Mouse (Mus musculus) kidney, embryonic 14.5 days (tissue): Measurements from ENCODE around the gene Kalrn. TPM values are rescaled to one million over a fixed set of nuclear protein-coding genes. Genes with fewer than 3 reads are reported as not detected.
A peak's percentile ranks its signal among the peaks of the same experiment; 100 is the strongest.

Experiments
- ATAC-seq: fragments of 200-750 bp; cut with Nextera tagmentation; 2 replicates; pipeline ENCODE4 v1.8.0; 2017; ENCODE audit warnings: moderate number of reproducible peaks, mild to moderate bottlenecking, moderate TSS enrichment, moderate library complexity; ENCODE audit not compliant: low FRiP score, low TSS enrichment
- H3K27ac ChIP-seq: fragments of 300-500 bp; sonication (generic); 2 replicates; pipeline ENCODE4 v1.5.1; 2014; ENCODE audit warnings: low read depth, mild to moderate bottlenecking, low read length, moderate library complexity, mixed read lengths
- H3K27me3 ChIP-seq: fragments of 300-500 bp; sonication (generic); 2 replicates; pipeline ENCODE4 v1.6.1; 2014; ENCODE audit warnings: mild to moderate bottlenecking, low read length; ENCODE audit not compliant: control insufficient read depth, insufficient read depth
- H3K36me3 ChIP-seq: fragments of 300-500 bp; sonication (generic); 2 replicates; pipeline ENCODE4 v1.6.1; 2014; ENCODE audit warnings: low read length, mixed read lengths; ENCODE audit not compliant: control insufficient read depth, insufficient read depth
- H3K4me1 ChIP-seq: fragments of 300-500 bp; sonication (generic); 2 replicates; pipeline ENCODE4 v1.6.1; 2014; ENCODE audit warnings: low read length, mixed read lengths; ENCODE audit not compliant: control insufficient read depth, insufficient read depth
- H3K4me2 ChIP-seq: fragments of 300-500 bp; sonication (generic); replicated peaks from 2 replicates; pipeline ENCODE4 v1.6.1; 2014; ENCODE audit warnings: low read depth, mild to moderate bottlenecking, low read length
- H3K4me3 ChIP-seq: fragments of 300-500 bp; sonication (generic); 2 replicates; pipeline ENCODE4 v1.5.1; 2014; ENCODE audit warnings: mild to moderate bottlenecking, low read length
- H3K9ac ChIP-seq: fragments of 300-500 bp; sonication (generic); 2 replicates; pipeline ENCODE4 v1.6.1; 2014; ENCODE audit warnings: low read depth, mild to moderate bottlenecking, low read length, moderate library complexity
- H3K9me3 ChIP-seq: fragments of 300-500 bp; sonication (generic); 2 replicates; pipeline ENCODE4 v1.6.1; 2016; ENCODE audit warnings: low read length; ENCODE audit not compliant: control insufficient read depth
- WGBS: fragments of 180-500 bp; shearing (Covaris S2); extraction: QIAGEN DNeasy Blood & Tissue Kit; methylation state at CpG from one replicate; pipeline ENCODE4 v1.1.7; 2014; 5-methylcytosine and 5-hydroxymethylcytosine counted together
- polyA plus RNA-seq: library from polyadenylated mRNA; unstranded; fragments of >200 nt; fragmentation: Nextera tagmentation; extraction: Ambion mirVana; gene quantifications from 2 replicates; pipeline ENCODE4 v1.2.1, GENCODE M21; 2014

Gene Kalrn
- polyA plus RNA-seq, 1 experiment from 2014 or later, result 16.0 TPM

DNA sequence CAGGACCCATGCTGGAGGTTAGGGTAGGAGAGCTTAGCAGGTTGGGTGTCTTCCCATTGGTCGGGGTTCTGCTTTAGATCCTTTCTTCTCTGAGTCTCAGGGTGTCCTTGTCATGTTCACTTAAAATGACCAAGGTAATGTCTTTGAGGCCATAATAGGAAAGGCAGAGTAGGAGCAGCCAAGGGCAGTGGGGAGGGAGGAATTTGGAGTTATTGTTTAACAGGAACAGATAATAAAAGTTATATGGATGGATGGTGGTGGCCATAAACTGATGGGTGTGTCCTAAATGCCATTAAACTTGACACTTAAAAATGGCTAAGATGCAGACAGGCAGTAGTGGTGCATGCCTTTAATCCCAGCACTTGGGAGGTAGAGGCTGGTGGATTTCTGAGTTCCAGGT lies 584.2 kb downstream of the Kalrn start:
- H3K9ac ChIP-seq, result no peak overlapping the region
- H3K9me3 ChIP-seq, result no peaks in the 10 kb centered on the region
- 0 out of 2 replicates have a peak, but pooled peaks cover 2% of the 10 kb centered on the region for H3K4me1 ChIP-seq
- H3K4me2 ChIP-seq, result no peak overlapping the region
- H3K27ac ChIP-seq, result no peak overlapping the region
- H3K27me3 ChIP-seq, result no peaks in the 10 kb centered on the region
- no peak for ATAC-seq
- H3K36me3 ChIP-seq, result no peaks in the 10 kb centered on the region
- H3K4me3 ChIP-seq, result no peak overlapping the region
- WGBS, result 65% methylated on average over 1 of the region's 1 CpGs

DNA sequence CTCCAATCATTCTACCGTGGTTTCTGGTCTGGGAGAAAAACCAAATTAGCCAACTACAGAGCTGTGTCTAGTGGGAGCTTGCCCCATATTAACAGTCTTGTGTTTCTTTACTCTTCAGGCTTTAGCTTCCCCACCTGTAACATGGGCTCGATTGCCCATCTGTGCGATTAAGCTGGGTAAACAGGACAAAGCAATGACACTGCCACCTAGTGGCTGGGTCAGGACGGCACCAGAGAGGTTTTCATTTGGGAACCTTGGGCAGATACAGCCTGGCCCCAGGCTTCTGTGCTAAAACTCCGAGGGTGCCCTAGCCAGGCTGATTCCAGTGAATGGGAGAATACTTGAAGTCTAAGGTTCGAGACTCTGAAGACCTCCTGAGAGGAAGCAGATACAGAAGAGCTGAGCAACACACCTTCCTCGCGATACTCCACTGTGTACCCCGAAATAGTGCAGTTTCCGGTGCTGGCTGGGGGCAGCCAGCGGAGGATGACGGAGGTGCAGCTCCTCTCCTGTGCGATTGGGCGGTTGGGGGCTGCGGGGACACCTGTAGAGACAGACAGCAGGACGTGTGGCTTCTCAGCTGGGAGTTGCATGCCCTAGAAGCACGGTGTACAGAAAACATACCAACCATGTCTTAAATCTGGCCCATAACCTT lies 584.8 kb downstream of the Kalrn start:
- WGBS, result 61% methylated on average over 17 of the region's 17 CpGs
- no peak overlapping the region for H3K4me3 ChIP-seq

DNA sequence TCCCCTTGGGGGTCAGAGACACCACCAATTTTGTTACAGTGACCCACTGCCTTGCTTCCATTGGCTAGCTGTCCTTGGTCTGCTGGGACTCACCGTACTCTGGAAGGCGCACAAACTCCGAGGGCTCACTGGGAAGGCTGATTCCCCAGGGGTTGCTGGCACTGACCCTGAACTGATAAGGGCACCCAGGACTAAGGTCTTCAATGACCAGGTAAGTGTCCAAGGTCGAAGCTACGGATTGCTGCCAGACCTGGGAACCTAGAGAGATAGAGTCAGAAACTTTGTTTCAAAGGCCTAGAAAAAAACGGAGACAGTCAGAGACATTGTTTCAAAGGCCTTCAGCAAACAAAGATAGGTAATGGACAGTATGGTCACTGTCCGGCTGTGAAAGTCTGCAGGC lies 586.3 kb downstream of the Kalrn start:
- Histone ChIP-seq H3K9me3 (no peaks in the 10 kb centered on the region), H3K4me2 (no peak overlapping the region), H3K27ac (no peak overlapping the region), H3K4me3 (no peak overlapping the region), H3K36me3 (no peaks in the 10 kb centered on the region), H3K9ac (no peak overlapping the region), H3K4me1 (0 out of 2 replicates have a peak, but pooled peaks cover 2% of the 10 kb centered on the region), H3K27me3 (no peaks in the 10 kb centered on the region)
- 88% methylated on average over 7 of the region's 7 CpGs for WGBS
- no peak for ATAC-seq

More for the DNA sequence above, 584.8 kb downstream of the Kalrn start:
- Histone ChIP-seq H3K9ac (no peak overlapping the region), H3K27me3 (no peaks in the 10 kb centered on the region), H3K9me3 (no peaks in the 10 kb centered on the region), H3K4me1 (0 out of 2 replicates have a peak, but pooled peaks cover 2% of the 10 kb centered on the region), H3K27ac (no peak overlapping the region), H3K4me2 (no peak overlapping the region), H3K36me3 (no peaks in the 10 kb centered on the region)
- ATAC-seq, result no peak; the same call in 1 of the 2 replicates

DNA sequence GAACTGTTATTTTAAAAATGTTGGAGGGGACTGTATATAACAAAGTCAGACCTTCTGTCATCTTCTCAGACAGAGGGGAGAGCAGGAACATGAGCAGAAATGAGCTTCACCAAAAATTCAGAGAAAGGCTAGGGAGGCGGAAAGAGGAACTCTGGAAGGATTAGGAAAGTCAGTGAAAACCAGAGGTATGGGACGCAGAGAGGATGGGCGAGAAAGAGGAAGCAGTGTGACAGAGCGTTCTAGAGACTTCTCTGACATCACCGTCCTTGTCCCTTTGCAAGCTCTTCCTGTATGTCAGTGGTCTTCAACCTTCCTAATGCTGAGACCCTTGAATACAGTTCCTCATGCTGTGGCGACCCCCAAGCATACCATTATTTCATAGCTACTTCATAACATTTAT lies 588.0 kb downstream of the Kalrn start:
- H3K9ac ChIP-seq, result no peak overlapping the region
- no peak for ATAC-seq
- H3K4me3 ChIP-seq, result no peak overlapping the region
- no peak overlapping the region for H3K27ac ChIP-seq
- no peaks in the 10 kb centered on the region for H3K9me3 ChIP-seq
- no peak overlapping the region for H3K4me2 ChIP-seq
- H3K27me3 ChIP-seq, result no peaks in the 10 kb centered on the region
- WGBS, result 84% methylated on average over 6 of the region's 6 CpGs
- 0 out of 2 replicates have a peak, but pooled peaks cover 2% of the 10 kb centered on the region for H3K4me1 ChIP-seq
- no peaks in the 10 kb centered on the region for H3K36me3 ChIP-seq

DNA sequence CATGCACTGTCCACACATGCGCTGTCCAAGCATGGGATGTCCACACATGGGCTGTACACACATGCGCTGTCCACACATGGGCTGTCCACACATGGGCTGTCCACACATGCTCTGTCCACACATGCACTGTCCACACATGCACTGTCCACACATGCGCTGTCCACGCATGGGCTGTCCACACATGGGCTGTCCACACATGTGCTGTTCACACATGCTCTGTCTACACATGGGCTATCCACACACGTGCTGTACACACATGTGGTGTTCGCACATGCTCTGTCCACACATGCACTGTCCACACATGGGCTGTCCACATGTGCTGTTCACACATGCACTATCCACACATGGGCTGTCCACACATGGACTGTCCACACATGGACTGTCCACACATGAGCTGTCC lies 589.6 kb downstream of the Kalrn start:
- H3K4me3 ChIP-seq, result no peak overlapping the region
- H3K27ac ChIP-seq, result no peak overlapping the region
- no peak overlapping the region for H3K4me2 ChIP-seq
- H3K4me1 ChIP-seq, result 0 out of 2 replicates have a peak, but pooled peaks cover 2% of the 10 kb centered on the region
- H3K9me3 ChIP-seq, result no peaks in the 10 kb centered on the region
- H3K36me3 ChIP-seq, result no peaks in the 10 kb centered on the region
- no peaks in the 10 kb centered on the region for H3K27me3 ChIP-seq
- no peak for ATAC-seq
- 98% methylated on average over 6 of the region's 6 CpGs for WGBS
- H3K9ac ChIP-seq, result no peak overlapping the region

DNA sequence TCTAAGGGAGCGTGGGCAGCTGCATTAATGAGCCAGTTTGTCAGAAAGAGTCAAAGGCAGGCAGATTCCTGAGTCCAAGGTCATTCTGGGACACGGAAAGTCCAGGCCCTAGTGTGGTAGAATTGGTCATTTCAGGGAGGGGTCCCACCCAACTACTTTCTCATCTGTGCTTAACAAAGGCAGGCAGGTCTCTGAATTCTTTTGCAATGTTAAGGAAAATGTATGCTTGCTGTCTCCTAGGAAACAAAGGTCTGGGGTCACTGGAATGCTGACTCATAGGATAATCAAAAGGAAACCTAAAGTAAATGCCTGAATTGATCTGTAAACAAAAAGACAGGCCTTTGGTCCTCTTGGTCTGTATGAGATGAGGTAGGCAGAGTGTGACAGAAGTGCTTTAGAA lies 593.5 kb downstream of the Kalrn start:
- Histone ChIP-seq H3K4me2 (no peak overlapping the region), H3K4me3 (no peak overlapping the region), H3K27ac (no peak overlapping the region), H3K4me1 (no peaks in the 10 kb centered on the region), H3K9ac (no peak overlapping the region), H3K9me3 (no peaks in the 10 kb centered on the region), H3K27me3 (no peaks in the 10 kb centered on the region), H3K36me3 (no peaks in the 10 kb centered on the region)
- 85% methylated on average over 2 of the region's 2 CpGs for WGBS
- no peak for ATAC-seq

DNA sequence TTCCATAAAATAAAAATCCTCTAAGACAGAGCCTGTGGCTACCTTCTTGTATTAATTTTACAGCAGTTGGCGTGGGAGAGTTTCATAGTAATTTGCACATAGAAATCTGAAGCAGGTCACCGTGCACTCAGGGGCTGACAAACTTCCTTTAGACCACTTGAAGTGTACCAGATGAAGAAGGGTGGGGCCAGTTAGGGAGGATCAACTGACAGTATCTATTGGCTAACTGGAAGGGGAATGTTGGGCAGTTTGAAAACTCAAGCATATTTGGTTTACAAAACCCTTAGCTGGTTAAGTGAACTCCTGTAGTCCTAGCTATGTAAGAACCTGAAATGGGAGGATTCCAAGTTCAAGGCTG lies 606.1 kb downstream of the Kalrn start:
- Histone ChIP-seq H3K4me2 (peak overlapping the region; percentile 56), H3K9me3 (no peaks in the 10 kb centered on the region), H3K4me1 (peaks cover 8% of the 10 kb centered on the region), H3K4me3 (peak overlapping the region; percentile 80), H3K27ac (no peak overlapping the region), H3K36me3 (peaks cover 14% of the 10 kb centered on the region), H3K27me3 (no peaks in the 10 kb centered on the region), H3K9ac (peak overlapping the region; percentile 80)
- ATAC-seq, result peak; percentile 25; the same call in 1 of the 2 replicates
- WGBS, result 58% methylated on average over 2 of the region's 2 CpGs

DNA sequence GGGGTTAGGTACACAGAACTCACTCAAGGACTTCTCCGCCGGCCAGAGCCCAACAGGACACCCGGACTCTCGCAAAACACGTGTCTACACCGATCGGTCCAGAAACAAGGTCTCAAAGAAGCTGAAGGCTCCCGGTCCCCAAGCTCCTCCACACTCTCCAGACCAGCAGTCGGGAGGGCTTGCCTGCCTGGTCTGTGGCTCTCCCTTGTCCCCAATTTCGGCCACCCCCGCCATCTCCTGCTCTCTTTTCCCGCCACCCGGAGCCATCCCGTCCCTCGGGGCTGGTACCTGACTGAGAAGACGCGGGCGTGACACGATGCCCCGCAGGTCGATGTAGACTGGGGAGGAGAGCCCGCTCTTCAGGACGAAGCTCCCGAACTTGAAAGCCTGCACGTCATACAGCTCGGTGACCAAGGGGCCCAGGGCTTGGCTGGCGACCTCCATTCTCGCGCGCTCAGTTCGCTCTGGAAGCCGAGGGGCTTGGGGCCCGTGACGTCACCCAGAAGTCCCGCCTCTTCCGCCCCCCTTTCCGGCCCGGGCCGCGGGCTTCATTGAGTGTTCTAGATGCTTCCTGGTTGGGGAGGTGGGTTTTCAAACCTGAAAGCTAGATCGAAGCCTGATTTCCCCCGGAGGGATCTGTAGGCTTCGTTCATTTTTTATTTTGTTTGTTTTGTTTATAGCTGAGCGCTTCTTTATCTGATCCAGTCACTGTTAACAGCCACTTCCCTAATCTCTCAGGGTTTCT lies 606.6 kb downstream of the Kalrn start, which contains the start of gene Umps:
TSS of gene Umps (minus strand) at position 501 of the 745 bp plus-strand sequence.
- under 1% methylated on average over 44 of the region's 44 CpGs for WGBS
- no peaks in the 10 kb centered on the region for H3K9me3 ChIP-seq
- peak within 1 kb of the TSS; percentile 56 for H3K4me2 ChIP-seq
- H3K27ac ChIP-seq, result peak within 1 kb of the TSS; percentile 78
- peak; percentile 92 for ATAC-seq
- peak within 1 kb of the TSS; percentile 80 for H3K9ac ChIP-seq
- H3K4me1 ChIP-seq, result peaks cover 8% of the 10 kb centered on the region
- peaks cover 19% of the 10 kb centered on the region for H3K36me3 ChIP-seq
- H3K4me3 ChIP-seq, result peak within 1 kb of the TSS; percentile 80
- no peaks in the 10 kb centered on the region for H3K27me3 ChIP-seq
